Mouse (Mus musculus) C2C12 (cell line): ENCODE results near the gene Rap1gap2. TPM values are rescaled to one million over a fixed set of nuclear protein-coding genes. Genes with fewer than 3 reads are reported as not detected.

Experiments
- H3K27me3 ChIP-seq: one replicate; pipeline ENCODE4 v1.6.1; 2011; ENCODE audit not compliant: control insufficient read depth, insufficient read depth, insufficient read length
- H3K36me3 ChIP-seq: one replicate; pipeline ENCODE4 v1.6.1; 2011; ENCODE audit not compliant: control insufficient read depth, insufficient read depth
- H3K4me3 ChIP-seq: one replicate; pipeline ENCODE4 v1.5.1; 2011; ENCODE audit warnings: mild to moderate bottlenecking, control low read depth; ENCODE audit not compliant: poor library complexity, insufficient read depth, severe bottlenecking
- H3K79me2 ChIP-seq: one replicate; pipeline ENCODE4 v1.6.1; 2011; ENCODE audit not compliant: control insufficient read depth, insufficient read depth
- H3K79me3 ChIP-seq: one replicate; pipeline ENCODE4 v1.6.1; 2011; ENCODE audit warnings: low read depth, control low read depth
- H3ac ChIP-seq: one replicate; pipeline ENCODE3; 2011; ENCODE audit warnings: low read depth; ENCODE audit not compliant: control insufficient read depth, insufficient read length
- CEBPB ChIP-seq: IDR thresholded peaks from one replicate; pipeline ENCODE4 v1.6.1; 2011; ENCODE audit warnings: low read depth, mild to moderate bottlenecking, control low read depth, moderate library complexity
- CTCF ChIP-seq: IDR thresholded peaks from one replicate; pipeline ENCODE4 v1.5.1; 2011; ENCODE audit not compliant: control insufficient read depth, insufficient read depth, insufficient read length
- FOSL1 ChIP-seq: IDR thresholded peaks from one replicate; pipeline ENCODE4 v1.8.0; 2011; ENCODE audit warnings: mild to moderate bottlenecking, low read length; ENCODE audit not compliant: poor library complexity, insufficient read depth, severe bottlenecking
- MAX ChIP-seq: IDR thresholded peaks from one replicate; pipeline ENCODE4 v1.6.1; 2011; ENCODE audit warnings: mild to moderate bottlenecking, control low read depth
- MYOD1 ChIP-seq: IDR thresholded peaks from one replicate; pipeline ENCODE4 v1.6.1; 2011; ENCODE audit warnings: low read depth; ENCODE audit not compliant: control insufficient read depth, insufficient read length
- MYOG ChIP-seq: IDR thresholded peaks from one replicate; pipeline ENCODE4 v1.6.1; 2011; ENCODE audit not compliant: control insufficient read depth, insufficient read length; ENCODE audit errors: extremely low read depth
- USF1 ChIP-seq: IDR thresholded peaks from one replicate; pipeline ENCODE4 v1.6.1; 2011; ENCODE audit warnings: low read depth, mild to moderate bottlenecking, control low read depth, moderate library complexity
- polyA plus RNA-seq: library from polyadenylated mRNA; unstranded; fragments of >200 nt; fragmentation: generic; extraction: Trizol; gene quantifications from one replicate; pipeline ENCODE4 v1.2.1, GENCODE M21; 2012; ENCODE audit warnings: missing spikeins

Rap1gap2 gene
- polyA plus RNA-seq, 1 experiment: 1.4 TPM

GRCm38 (mm10) chr11:74575940-74576339, 34.8 kb downstream of the Rap1gap2 start:
- Histone ChIP-seq H3K27me3 (no peaks in the 10 kb centered on the region), H3K36me3 (no peaks in the 10 kb centered on the region), H3K79me3 (no peaks in the 10 kb centered on the region), H3ac (no peak overlapping the region), H3K79me2 (no peaks in the 10 kb centered on the region), H3K4me3 (no peak overlapping the region)
- TF ChIP-seq FOSL1 (no peak), CTCF (no peak), USF1 (no peak), MYOG (no peak), MAX (no peak), MYOD1 (no peak), CEBPB (no peak)

GRCm38 (mm10) chr11:74574768-74575434, 35.8 kb downstream of the Rap1gap2 start:
- Histone ChIP-seq H3K36me3 (no peaks in the 10 kb centered on the region), H3K79me3 (no peaks in the 10 kb centered on the region), H3K79me2 (no peaks in the 10 kb centered on the region), H3K4me3 (no peak overlapping the region), H3ac (no peak overlapping the region), H3K27me3 (no peaks in the 10 kb centered on the region)
- TF ChIP-seq MAX: no peak
- no peak for TF ChIP-seq MYOG

- Histone ChIP-seq H3ac (no peak overlapping the region), H3K79me3 (no peaks in the 10 kb centered on the region), H3K4me3 (peak overlapping the region; percentile 15), H3K36me3 (no peaks in the 10 kb centered on the region), H3K79me2 (no peaks in the 10 kb centered on the region), H3K27me3 (no peaks in the 10 kb centered on the region)
- TF ChIP-seq FOSL1 (no peak), MAX (peak; percentile 16), MYOG (no peak), CTCF (no peak), USF1 (no peak), MYOD1 (no peak), CEBPB (peak; percentile 98)
Measured at GRCm38 (mm10) chr11:74572459-74573061, 38.2 kb downstream of the Rap1gap2 start.

- no peaks in the 10 kb centered on the region for H3K27me3 ChIP-seq
- H3K79me3 ChIP-seq: no peaks in the 10 kb centered on the region
- H3K4me3 ChIP-seq: no peak overlapping the region
- no peak overlapping the region for H3ac ChIP-seq
- H3K36me3 ChIP-seq: no peaks in the 10 kb centered on the region
- no peaks in the 10 kb centered on the region for H3K79me2 ChIP-seq
- TF ChIP-seq MYOG (no peak), USF1 (no peak), MYOD1 (no peak), CTCF (no peak), MAX (no peak), CEBPB (no peak), FOSL1 (no peak)
Measured at GRCm38 (mm10) chr11:74569735-74570134, 41.0 kb downstream of the Rap1gap2 start.

- H3K79me3 ChIP-seq: no peaks in the 10 kb centered on the region
Measured at GRCm38 (mm10) chr11:74568463-74568862, 42.3 kb downstream of the Rap1gap2 start.

DNA sequence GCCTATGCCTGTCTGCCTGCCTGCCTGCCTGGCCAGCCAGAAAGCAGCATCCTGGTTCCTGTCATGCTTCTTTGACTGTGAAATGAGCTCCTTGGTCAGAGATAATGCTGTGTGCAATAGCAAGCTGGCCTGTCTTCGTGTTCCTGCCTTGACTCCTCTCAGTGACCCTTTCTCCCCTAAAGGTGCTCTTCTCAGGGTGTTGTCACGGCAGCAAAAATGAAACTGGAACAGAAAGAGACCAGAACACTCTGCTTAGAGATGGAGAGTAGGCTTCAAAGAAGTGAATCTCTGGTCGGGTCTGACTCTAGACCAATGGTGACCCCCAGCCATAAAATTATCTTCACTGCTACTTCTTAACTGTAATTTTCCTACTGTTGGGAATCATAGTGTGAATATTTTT, 42.7 kb downstream of the Rap1gap2 start:
- H3ac ChIP-seq: no peak overlapping the region
- no peaks in the 10 kb centered on the region for H3K79me3 ChIP-seq
- H3K79me2 ChIP-seq: no peaks in the 10 kb centered on the region
- no peak overlapping the region for H3K4me3 ChIP-seq
- H3K27me3 ChIP-seq: no peaks in the 10 kb centered on the region
- H3K36me3 ChIP-seq: no peaks in the 10 kb centered on the region
- no peak for TF ChIP-seq FOSL1
- no peak for TF ChIP-seq MAX
- no peak for TF ChIP-seq CTCF
- no peak for TF ChIP-seq CEBPB

More at GRCm38 (mm10) chr11:74568463-74568862, 42.3 kb downstream of the Rap1gap2 start:
- Histone ChIP-seq H3K4me3 (no peak overlapping the region), H3ac (no peak overlapping the region), H3K36me3 (no peaks in the 10 kb centered on the region), H3K79me2 (no peaks in the 10 kb centered on the region), H3K27me3 (no peaks in the 10 kb centered on the region)
- TF ChIP-seq MYOD1 (no peak), MYOG (no peak), MAX (no peak), CEBPB (no peak), FOSL1 (no peak), USF1 (no peak), CTCF (no peak)
